Mouse (Mus musculus): ENCODE data around the gene Zfp768. TPM values are rescaled to one million over a fixed set of nuclear protein-coding genes. Genes with fewer than 3 reads are reported as not detected.
A peak's percentile ranks its signal among the peaks of the same experiment; 100 is the strongest.
"Not testable (repeated sequence)": the region's sequence is repeated elsewhere in the genome, so short reads cannot be mapped to it uniquely, and the experiment has no call there.

The Zfp768 gene
- polyA plus RNA-seq, 1 experiment from 2014 or later = 21.3 TPM

DNA sequence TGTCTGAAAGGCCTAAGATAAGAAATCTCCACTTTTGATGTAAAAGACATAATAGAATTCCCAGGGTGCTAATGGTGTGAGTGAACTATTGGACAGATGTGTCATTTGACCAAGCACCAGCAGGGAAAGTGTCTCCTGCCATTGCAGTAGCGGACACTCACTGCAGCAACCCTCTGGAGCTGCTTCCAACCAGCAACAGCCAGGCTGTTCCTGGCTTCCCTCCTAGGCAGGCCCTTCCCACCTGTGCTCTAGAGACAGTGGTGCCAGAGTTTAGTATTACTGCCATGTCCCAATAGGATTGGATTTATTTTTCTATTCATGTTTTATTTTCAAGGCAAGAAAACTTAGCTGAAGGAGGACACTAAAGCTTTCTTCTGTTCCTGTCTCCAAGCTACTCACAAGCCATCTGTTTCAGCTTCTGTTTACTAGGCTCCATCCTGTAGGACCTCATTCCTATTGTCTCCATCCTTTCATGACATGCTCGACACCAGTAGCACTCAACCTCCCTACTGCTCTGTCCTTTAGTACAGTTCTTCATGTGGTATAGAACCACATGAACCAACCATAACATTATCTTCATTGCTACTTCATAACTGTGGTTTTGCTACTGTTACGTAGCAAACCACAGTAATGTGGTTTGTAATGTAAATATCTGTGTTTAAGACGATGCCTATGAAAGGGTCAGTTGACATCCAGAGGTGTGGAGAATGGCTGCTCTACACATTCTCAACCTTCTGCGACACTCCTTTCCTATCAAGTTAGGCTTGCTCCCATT is 6.0 kb upstream of the Zfp768 start:
- H3K27ac ChIP-seq = no peak overlapping the region
- ATAC-seq (ENCODE audit: low FRiP score) = no peak
- 94% methylated on average over 5 of the region's 5 CpGs for WGBS

DNA sequence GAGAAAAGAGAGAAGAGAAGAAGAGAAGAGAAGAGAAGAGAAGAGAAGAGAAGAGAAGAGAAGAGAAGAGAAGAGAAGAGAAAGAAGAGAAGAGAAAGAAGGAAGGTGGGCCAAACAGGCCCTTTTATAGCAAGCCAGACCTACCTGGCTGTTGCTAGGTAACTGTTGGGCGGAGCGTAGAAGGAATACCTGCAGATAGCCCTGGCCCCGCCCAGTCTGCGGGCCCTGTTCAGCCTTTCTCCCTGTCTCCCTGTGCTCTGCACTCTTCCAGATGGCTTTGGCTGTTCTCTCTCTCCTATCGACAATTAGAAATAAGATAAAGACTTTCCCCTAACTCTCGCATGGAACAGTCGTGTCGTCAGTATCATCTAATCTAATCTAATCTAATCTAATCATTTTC is 1.3 kb upstream of the Zfp768 start:
- WGBS = 15% methylated on average over 8 of the region's 8 CpGs
- ATAC-seq (ENCODE audit: low FRiP score) = no peak
- no peak overlapping the region; the same call in 1 of the 2 replicates for H3K27ac ChIP-seq

More for the DNA sequence above, 6.0 kb upstream of the Zfp768 start:
- H3K4me3 ChIP-seq = no peak overlapping the region
- H3K9me3 ChIP-seq (replicated peaks) = no peaks in the 10 kb centered on the region
- H3K4me1 ChIP-seq = peaks cover 7% of the 10 kb centered on the region
- H3K4me2 ChIP-seq (replicated peaks) = no peak overlapping the region
- no peaks in the 10 kb centered on the region for H3K36me3 ChIP-seq
- no peaks in the 10 kb centered on the region for H3K27me3 ChIP-seq
- no peak overlapping the region for H3K9ac ChIP-seq

DNA sequence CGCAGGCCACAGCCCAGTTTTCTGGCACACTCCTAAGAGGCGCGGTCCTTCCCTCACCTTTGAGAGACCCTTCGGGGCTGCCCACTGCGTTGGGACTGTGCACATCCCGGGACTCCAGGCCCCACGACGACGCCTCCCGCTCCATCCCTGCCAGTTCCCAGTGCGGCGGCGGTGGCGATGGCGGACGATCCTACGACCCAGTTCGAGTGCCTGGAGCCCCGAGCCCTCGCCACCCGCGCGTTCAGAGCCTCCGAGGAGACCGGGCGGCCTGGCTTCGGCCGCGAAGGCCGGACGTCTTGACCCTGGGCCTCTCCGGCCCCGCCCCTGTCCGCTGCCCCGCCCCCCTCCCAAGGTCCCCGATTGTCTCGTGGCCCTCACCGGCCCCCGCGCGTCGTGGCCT is 297 bp downstream of the Zfp768 start:
- H3K4me3 ChIP-seq = peak overlapping the region; percentile 95
- H3K9me3 ChIP-seq (replicated peaks) = no peaks in the 10 kb centered on the region
- ATAC-seq (ENCODE audit: low FRiP score) = peak; percentile 3; the same call in 1 of the 2 replicates
- peaks cover 30% of the 10 kb centered on the region for H3K36me3 ChIP-seq
- H3K27ac ChIP-seq = peak overlapping the region; percentile 90
- H3K9ac ChIP-seq = peak overlapping the region; percentile 96
- 0% methylated on average over 41 of the region's 42 CpGs for WGBS
- H3K4me2 ChIP-seq (replicated peaks) = peak overlapping the region; percentile 87
- H3K4me1 ChIP-seq = peaks cover 21% of the 10 kb centered on the region
- no peaks in the 10 kb centered on the region for H3K27me3 ChIP-seq

More for the DNA sequence above, 1.3 kb upstream of the Zfp768 start:
- Histone ChIP-seq H3K4me2 (replicated peaks) (peak overlapping the region; percentile 87), H3K9ac (peak overlapping the region; percentile 96), H3K36me3 (peaks cover 21% of the 10 kb centered on the region), H3K4me1 (peaks cover 21% of the 10 kb centered on the region), H3K27me3 (no peaks in the 10 kb centered on the region), H3K9me3 (replicated peaks) (no peaks in the 10 kb centered on the region), H3K4me3 (peak overlapping the region; percentile 95)

GRCm38 (mm10) chr7:127344371-127344770 is 1.0 kb downstream of the Zfp768 start:
- Histone ChIP-seq H3K27ac (no peak overlapping the region), H3K4me3 (peak overlapping the region; percentile 95), H3K36me3 (peaks cover 30% of the 10 kb centered on the region), H3K4me2 (replicated peaks) (peak overlapping the region; percentile 87), H3K27me3 (no peaks in the 10 kb centered on the region), H3K9ac (peak overlapping the region; percentile 96), H3K9me3 (replicated peaks) (no peaks in the 10 kb centered on the region), H3K4me1 (peaks cover 21% of the 10 kb centered on the region)
- no peak for ATAC-seq (ENCODE audit: low FRiP score)
- WGBS = 89% methylated on average over 8 of the region's 8 CpGs

DNA sequence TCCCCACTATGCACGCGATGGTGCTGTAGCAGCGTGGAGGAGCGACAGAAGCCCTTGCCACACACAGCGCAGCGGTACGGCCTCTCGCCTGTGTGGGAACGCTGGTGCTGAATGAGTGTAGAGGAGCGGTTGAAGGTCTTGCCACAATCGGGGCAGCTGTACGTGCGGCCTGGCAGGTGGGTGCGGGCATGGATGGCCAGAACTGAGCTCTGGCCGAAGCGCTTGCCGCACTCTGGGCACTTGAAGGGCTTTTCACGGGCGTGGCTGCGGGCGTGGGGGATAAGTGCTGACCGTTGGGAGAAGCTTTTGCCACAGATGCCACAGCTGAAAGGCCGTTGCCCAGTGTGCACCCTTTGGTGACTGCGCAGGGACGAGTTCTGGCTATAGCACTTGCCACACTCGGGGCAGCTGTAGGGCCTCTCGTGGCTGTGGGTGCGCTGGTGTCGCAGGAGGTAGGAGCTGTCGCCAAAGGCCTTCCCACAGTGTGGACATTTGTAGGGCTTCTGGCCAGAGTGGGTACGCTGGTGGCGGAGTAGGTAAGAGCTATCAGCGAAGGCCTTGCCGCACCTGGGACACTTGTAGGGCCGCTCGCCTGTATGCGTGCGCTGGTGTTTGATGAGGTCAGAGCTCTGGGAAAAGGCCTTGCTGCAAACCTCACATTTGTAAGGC is 1.9 kb downstream of the Zfp768 start:
- WGBS = 94% methylated on average over 38 of the region's 38 CpGs
- ATAC-seq (ENCODE audit: low FRiP score) = no peak
- H3K27me3 ChIP-seq = no peaks in the 10 kb centered on the region
- 0 out of 2 replicates have a peak overlapping the region, but pooled peaks have one; percentile 95 for H3K4me3 ChIP-seq
- peaks cover 30% of the 10 kb centered on the region for H3K36me3 ChIP-seq
- no peaks in the 10 kb centered on the region for H3K9me3 ChIP-seq (replicated peaks)
- H3K27ac ChIP-seq = no peak overlapping the region
- H3K9ac ChIP-seq = 0 out of 2 replicates have a peak overlapping the region, but pooled peaks have one; percentile 23
- peaks cover 21% of the 10 kb centered on the region for H3K4me1 ChIP-seq
- H3K4me2 ChIP-seq (replicated peaks) = no peak overlapping the region

DNA sequence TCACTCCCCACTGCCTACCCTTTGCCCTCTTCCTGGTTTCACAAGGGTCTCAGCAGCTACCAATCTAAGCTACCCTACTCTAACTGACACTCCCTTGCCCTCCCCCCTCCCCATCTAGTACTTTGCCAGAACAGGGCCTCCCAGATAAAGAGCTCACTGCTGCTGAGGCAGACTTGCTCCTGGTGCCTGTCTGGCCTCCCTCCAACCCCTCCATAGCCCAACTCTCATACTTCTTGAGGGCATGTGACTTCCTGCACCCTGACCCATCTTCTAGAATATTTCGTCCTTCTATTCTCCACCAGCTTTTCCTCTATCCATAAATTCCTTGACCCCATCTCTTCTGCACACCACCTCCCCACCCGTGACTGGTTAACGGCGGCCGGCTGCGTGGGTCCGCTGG is 2.5 kb downstream of the Zfp768 start:
- Histone ChIP-seq H3K36me3 (peaks cover 30% of the 10 kb centered on the region), H3K4me1 (peaks cover 21% of the 10 kb centered on the region), H3K27ac (no peak overlapping the region), H3K27me3 (no peaks in the 10 kb centered on the region), H3K9me3 (replicated peaks) (no peaks in the 10 kb centered on the region), H3K4me3 (no peak overlapping the region), H3K4me2 (replicated peaks) (no peak overlapping the region), H3K9ac (no peak overlapping the region)
- no peak for ATAC-seq (ENCODE audit: low FRiP score)
- 94% methylated on average over 7 of the region's 7 CpGs for WGBS

DNA sequence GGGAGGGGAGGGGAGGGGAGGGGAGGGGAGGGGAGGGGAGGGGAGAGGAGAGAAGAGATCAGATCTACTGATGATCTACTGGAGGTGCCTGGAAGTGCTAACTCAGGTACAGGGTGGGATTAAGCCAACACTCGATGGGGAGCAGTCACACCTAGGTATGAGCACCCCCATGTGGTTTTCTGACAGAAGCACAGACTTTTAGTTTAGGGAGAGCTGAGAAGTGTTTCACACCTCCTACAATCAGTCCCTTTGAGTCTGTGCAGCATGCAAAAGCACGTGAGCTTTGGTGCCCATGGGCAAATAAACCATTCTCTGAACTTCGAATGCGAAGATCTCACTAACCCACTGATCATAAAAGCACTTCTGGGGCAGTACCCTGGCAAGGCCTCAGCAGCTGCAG is 3.1 kb downstream of the Zfp768 start:
- ATAC-seq (ENCODE audit: low FRiP score) = no peak
- H3K9me3 ChIP-seq (replicated peaks) = no peaks in the 10 kb centered on the region
- no peak overlapping the region for H3K27ac ChIP-seq
- H3K9ac ChIP-seq = no peak overlapping the region
- H3K27me3 ChIP-seq = no peaks in the 10 kb centered on the region
- peaks cover 21% of the 10 kb centered on the region for H3K4me1 ChIP-seq
- 61% methylated on average over 4 of the region's 4 CpGs for WGBS
- peaks cover 30% of the 10 kb centered on the region for H3K36me3 ChIP-seq
- H3K4me2 ChIP-seq (replicated peaks) = no peak overlapping the region
- H3K4me3 ChIP-seq = no peak overlapping the region

DNA sequence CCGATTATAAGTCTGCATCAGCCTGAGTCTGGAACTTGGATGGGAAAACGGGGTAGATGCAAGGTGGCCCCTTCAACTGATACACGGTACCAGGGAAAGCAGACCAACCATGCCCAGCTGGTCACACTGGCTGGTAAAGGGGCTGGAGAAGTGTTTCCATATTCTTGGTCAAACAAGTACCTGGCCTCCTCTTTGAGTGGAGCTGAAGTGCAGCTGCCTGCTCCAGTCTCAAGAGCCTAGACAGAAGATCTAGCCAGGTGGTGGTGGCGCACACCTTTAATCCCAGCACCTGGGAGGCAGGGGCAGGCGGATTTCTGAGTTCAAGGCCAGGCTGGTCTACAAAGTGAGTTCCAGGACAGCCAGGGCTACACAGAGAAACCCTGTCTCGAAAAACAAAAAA is 3.5 kb downstream of the Zfp768 start:
- H3K27me3 ChIP-seq; H3K9me3 ChIP-seq (replicated peaks); H3K4me2 ChIP-seq (replicated peaks); H3K4me3 ChIP-seq; H3K9ac ChIP-seq; ATAC-seq (ENCODE audit: low FRiP score); H3K27ac ChIP-seq: not testable (repeated sequence)
- WGBS = 95% methylated on average over 6 of the region's 6 CpGs
- Histone ChIP-seq H3K4me1 (peaks cover 18% of the 10 kb centered on the region), H3K36me3 (peaks cover 30% of the 10 kb centered on the region)

DNA sequence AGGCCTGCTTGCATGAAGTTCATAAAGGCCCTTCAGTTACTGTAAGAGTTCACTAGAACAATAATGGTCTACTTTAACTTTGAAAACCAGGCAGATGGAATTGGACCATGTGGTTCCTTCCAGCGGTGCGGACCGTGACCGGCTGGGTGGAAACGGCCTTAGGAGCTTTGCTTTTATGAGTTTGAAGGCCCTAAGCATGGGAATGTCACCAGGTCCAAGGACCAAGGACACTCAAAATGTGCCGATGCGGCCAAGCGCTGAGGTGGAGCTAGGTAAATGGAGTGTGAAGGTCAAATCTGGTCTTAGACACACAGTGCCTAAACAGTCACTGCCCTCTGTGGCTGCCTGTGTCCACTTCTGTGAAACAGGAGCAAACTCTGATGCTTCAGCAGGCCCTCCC is 4.0 kb downstream of the Zfp768 start:
- Histone ChIP-seq H3K36me3 (peaks cover 30% of the 10 kb centered on the region), H3K4me1 (peaks cover 13% of the 10 kb centered on the region), H3K4me2 (replicated peaks) (no peak overlapping the region), H3K27ac (no peak overlapping the region), H3K9me3 (replicated peaks) (no peaks in the 10 kb centered on the region), H3K9ac (no peak overlapping the region), H3K27me3 (no peaks in the 10 kb centered on the region), H3K4me3 (no peak overlapping the region)
- 96% methylated on average over 8 of the region's 8 CpGs for WGBS
- ATAC-seq (ENCODE audit: low FRiP score) = no peak

GRCm38 (mm10) chr7:127337636-127338035 is 7.8 kb downstream of the Zfp768 start:
- no peak for ATAC-seq (ENCODE audit: low FRiP score)
- Histone ChIP-seq H3K9ac (no peak overlapping the region), H3K27ac (no peak overlapping the region), H3K4me2 (replicated peaks) (no peak overlapping the region), H3K9me3 (replicated peaks) (no peaks in the 10 kb centered on the region), H3K4me1 (no peaks in the 10 kb centered on the region), H3K4me3 (no peak overlapping the region), H3K36me3 (peaks cover 15% of the 10 kb centered on the region), H3K27me3 (no peaks in the 10 kb centered on the region)
- 76% methylated on average over 4 of the region's 4 CpGs for WGBS

DNA sequence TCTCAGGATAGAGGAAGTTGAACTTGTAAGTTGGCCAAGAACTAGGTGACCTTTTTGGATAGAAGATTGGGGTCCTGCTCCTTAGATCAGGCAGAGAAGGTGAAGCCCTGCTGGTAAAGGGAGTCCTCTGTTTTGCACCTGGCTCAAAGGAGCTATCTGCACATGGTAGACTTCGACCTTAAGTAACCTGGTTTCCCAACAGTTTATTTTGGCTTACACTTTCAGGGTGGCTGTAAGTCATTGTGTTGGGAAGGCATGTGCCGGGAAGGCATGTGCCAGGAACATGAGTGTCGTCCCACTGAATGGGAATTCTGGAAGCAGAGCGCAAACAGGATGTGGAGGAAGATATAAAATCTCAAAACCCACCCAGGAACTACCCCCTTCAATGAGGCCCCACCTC is 9.8 kb downstream of the Zfp768 start:
- Histone ChIP-seq H3K27ac (no peak overlapping the region), H3K4me3 (no peak overlapping the region), H3K4me2 (replicated peaks) (no peak overlapping the region), H3K4me1 (no peaks in the 10 kb centered on the region), H3K27me3 (no peaks in the 10 kb centered on the region), H3K9me3 (replicated peaks) (no peaks in the 10 kb centered on the region), H3K36me3 (no peaks in the 10 kb centered on the region), H3K9ac (no peak overlapping the region)
- WGBS = 91% methylated on average over 4 of the region's 4 CpGs
- no peak for ATAC-seq (ENCODE audit: low FRiP score)

DNA sequence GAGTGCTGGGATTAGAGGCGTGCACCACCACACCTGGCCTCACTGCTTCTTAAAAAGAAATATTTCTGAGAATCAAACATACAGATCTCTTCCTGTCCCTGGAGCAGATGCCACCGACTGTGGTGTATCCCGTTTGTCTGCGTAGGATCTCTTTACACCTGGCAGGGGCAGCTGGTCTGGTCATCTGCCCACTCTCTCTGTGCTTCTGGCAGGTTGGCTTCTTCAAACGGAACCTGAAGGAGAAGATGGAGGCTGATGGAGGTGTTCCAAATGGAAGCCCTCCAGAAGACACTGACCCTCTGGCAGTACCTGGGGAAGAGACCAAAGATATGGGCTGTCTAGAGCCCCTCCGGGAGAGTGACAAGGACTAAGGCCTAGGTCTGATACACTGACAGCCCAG is 12.1 kb downstream of the Zfp768 start:
- Histone ChIP-seq H3K4me3 (no peak overlapping the region), H3K27me3 (no peaks in the 10 kb centered on the region), H3K36me3 (no peaks in the 10 kb centered on the region), H3K9me3 (replicated peaks) (no peaks in the 10 kb centered on the region), H3K9ac (no peak overlapping the region), H3K4me1 (no peaks in the 10 kb centered on the region), H3K27ac (no peak overlapping the region), H3K4me2 (replicated peaks) (no peak overlapping the region)
- WGBS = 82% methylated on average over 6 of the region's 6 CpGs
- ATAC-seq (ENCODE audit: low FRiP score) = no peak
